Mouse (Mus musculus): Measurements from ENCODE around the gene Ift88. TPM values are rescaled to one million over a fixed set of nuclear protein-coding genes. Genes with fewer than 3 reads are reported as not detected.

Ift88 gene
- total RNA-seq, 2 experiments from 2014 or later = 5.2 to 5.3 TPM

DNA sequence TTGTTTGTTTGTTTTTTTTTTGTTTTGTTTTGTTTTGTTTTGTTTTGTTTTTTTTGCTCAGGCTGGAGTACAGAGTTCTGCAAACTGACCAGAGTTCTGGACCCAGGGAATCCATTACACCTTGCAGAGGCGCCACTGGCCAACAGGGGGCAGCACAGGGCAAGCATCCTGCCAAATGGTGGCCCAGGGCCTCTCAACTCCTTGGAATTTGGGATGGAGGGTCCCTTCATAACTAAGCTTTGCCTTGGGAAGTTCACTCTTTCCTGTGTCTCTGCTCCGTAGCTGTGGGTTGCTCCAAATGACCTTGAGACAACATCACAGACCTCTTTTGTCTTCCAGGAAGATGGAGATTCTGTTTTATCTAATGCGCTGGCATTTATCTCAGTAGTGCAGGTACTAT is 109.4 kb downstream of the Ift88 start:
- DNase-seq = peak; percentile 76

DNA sequence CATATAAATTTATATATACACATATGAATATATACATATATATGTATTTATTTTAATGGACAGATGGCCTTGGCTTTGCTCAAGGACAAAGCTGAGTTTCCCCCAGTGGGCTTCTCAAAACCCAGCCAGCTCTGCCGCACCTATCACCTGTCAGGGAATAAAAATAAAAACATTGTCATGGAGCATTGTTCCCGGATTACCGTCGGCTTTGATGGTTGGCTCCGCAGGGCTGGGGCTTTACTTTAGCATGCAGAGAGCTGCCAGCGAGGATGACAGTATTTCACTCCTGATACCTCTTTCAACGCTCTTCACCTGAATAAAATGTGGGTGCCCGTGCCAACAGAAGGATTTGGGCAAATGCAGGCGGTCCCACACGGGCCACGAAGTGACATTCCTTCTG is 110.0 kb downstream of the Ift88 start:
- no peak for DNase-seq

GRCm38 (mm10) chr14:57534346-57534745 is 110.5 kb downstream of the Ift88 start:
- DNase-seq = no peak

DNA sequence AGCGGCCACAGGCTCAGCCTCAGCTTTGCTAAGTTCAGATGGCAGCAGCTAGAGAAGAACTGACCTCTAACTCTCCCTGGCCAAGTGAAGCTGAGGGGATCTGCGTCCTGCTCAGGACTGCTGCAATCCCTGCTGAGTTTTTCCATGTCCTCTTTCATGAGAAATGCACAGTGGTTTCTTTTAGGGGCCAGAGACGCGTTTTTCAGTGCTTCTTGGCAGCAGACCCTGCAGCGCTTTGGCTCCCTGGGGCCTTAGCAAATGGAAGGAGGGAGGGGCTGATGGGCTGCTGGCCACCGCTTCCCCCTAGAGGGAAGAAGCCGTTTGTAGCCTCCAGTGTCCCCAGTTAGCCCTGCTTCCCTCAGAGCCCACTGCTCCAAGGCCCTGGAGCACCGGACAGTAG is 111.1 kb downstream of the Ift88 start:
- DNase-seq = peak; percentile 67

GRCm38 (mm10) chr14:57535646-57536045 is 111.8 kb downstream of the Ift88 start:
- DNase-seq = no peak

DNA sequence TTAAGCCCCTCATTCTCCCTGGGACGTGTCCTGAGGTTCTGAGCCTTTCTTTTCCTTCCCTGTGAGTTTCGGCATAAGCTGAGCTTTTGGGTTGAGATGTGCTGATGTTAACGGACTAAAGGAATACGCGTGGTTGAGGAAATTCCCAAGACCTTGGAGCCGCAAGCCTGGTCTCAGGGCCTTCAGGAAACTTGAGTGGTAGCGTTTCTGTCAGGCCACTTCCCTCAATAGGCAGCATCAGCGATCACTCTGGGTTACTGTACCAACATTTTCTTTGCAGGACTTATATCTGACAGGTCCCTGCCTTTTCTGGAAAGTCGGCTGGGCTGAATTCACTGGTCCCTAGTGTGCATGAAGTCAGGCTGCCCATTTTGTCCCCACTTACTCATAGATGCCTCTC is 113.0 kb downstream of the Ift88 start:
- no peak for DNase-seq

DNA sequence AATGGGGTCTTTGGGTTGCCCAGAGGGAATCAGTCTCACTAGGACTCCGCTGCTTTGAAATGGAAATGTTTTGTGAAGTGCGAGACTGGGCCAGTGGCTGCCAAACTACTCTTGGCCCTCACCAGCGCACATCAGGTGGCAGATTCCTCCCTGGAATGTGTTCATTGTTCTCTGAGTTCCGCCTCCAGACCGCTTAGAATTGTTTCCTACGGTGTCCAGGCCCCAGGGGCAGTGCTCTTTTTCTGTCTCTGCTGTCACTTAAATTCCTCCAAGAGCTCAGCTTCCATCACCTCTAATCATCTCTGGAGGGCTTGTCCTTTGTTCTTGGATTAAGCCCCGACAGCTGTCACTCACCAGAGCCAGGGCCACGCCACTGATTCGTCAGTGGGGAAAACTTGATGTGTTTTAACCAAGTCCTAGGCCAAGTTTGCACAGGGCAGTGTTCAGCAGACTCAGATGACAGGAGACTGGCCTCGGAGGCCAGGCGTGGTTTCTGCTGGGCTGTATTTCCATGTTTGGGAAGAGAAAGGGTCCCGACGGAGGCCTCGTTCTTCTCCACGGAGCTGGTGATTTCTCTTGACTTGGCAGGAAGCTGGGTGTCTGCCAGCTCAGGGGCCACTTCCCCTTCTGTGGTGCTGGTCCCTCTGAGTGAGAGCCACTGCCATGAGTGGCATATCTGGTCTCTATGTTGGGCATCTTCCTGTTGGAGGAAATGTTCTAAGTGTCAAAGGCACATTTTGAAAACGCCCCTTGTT is 113.6 kb downstream of the Ift88 start:
- peak; percentile 39 for DNase-seq

DNA sequence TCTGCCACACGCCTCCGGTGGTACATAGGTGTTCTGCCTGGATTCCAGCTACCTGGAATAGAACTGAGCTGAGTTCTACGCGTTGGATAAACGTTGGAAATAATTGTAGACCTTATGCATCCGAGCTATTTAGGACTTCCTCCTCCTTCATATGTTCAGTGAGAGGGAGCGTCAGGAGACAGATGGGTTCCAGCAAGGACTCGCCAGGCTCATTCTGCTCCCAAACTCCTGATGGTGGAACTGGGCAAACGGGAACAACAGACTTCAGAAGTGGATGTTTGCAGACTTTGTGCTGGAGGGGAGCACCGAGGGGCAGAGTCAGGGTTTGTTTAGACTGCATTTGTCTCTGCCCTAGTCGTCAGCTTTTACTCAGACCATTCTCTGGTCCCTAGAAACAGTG is 116.8 kb downstream of the Ift88 start:
- DNase-seq = no peak

DNA sequence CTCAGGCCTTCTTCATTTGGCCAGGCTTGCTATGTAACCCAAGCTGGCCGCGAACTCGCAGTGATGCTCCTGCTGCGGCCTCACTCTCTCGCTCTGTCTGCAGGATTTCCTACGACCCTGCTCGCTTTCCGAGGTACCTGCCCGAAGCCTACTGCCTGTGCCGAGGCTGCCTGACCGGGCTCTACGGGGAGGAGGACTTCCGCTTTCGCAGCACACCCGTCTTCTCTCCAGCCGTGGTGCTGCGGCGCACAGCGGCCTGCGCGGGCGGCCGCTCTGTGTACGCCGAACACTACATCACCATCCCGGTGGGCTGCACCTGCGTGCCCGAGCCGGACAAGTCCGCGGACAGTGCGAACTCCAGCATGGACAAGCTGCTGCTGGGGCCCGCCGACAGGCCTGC is 118.4 kb downstream of the Ift88 start:
- no peak for DNase-seq

GRCm38 (mm10) chr14:57543420-57544039 is 119.7 kb downstream of the Ift88 start:
- DNase-seq = no peak

- DNase-seq = no peak
These were observed 121.7 kb downstream of the Ift88 start for GRCm38 (mm10) chr14:57545526-57545925.

- no peak for DNase-seq
These were observed 122.3 kb downstream of the Ift88 start for GRCm38 (mm10) chr14:57546131-57546530.

GRCm38 (mm10) chr14:57546557-57547021 is 122.7 kb downstream of the Ift88 start:
- no peak for DNase-seq

GRCm38 (mm10) chr14:57547062-57547461 is 123.2 kb downstream of the Ift88 start:
- no peak for DNase-seq

DNA sequence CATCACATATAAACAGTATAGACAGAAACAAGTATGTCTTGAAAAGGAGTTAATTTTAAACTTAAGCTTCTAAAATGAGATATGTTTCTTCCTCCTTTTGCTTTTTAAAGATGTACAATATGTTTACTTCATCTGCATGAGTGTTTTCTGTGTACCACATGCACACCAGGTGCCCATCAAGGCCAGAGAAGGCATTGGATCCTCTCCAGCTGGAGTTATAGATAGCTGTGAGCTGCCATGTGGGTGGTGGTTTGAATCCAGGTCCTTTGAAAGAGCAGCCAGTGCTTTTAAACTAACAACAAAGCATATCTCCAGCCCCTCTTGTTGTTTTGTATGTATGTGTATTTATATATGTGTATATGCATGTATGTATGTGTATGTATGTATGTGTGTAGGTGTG is 129.1 kb downstream of the Ift88 start:
- DNase-seq = no peak

GRCm38 (mm10) chr14:57554434-57554833 is 130.6 kb downstream of the Ift88 start:
- DNase-seq = no peak

DNA sequence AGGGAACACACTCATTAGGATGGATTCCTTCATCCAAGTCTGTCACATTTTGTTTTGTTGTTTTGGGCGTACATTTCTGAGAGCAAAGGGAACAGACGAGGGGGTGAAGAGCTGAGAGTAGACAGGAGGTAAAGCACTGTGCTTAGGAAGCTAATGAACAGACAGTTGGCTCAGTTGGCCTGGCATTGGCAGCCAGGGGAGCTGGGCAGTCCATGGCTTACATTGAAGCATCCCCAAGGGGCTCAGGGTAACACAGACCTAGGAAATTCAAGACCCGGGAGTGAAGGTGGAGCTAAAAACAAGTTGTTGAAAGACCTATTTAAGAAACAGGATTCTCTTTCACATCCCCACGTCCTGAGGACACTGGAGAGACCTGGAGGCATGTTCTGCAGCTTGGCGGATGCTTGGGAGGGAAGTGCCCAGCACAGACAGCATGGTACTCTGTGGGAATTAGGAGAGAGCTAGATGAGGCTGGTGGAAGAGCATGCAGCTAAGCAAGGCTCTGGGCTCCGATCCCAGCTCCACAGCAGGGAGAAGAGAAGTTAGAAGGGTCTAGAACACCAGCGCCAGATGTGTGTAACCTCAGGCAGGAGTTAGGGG is 131.7 kb downstream of the Ift88 start:
- DNase-seq = no peak

- DNase-seq = no peak
These were observed 133.1 kb downstream of the Ift88 start for GRCm38 (mm10) chr14:57556922-57557321.

DNA sequence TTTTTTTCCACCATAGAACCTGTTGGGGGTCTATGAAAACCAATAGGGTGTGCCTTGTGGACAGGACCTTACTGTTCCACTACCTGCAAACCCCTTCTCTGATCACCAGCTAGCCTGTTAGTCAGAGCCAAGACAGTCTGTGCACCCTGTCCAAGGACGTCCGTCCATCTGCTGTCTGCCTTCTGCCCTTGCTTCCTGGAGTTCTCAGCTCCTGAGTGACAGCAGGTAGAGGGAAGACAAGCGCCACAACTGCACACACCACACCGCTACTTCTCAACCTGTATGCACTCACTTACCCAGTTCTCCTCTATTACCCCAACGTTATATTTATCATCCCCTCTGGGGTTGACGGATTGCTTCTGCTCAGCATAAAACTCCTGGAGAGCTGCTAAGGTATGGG is 141.8 kb downstream of the Ift88 start:
- DNase-seq = no peak

All from gastrocnemius, postnatal 10 days (tissue).